Mouse (Mus musculus): ENCODE data around the gene Pml.

GRCm38 (mm10) chr9:58250322-58250721, 736 bp upstream of the Pml start:
- no peak for TF ChIP-seq EP300 (IDR thresholded peaks at IDR 0.05)
- TF ChIP-seq CTCF (IDR thresholded peaks at IDR 0.05), result no peak
